Mouse (Mus musculus): Measurements from ENCODE around the gene Fgd5. TPM values are rescaled to one million over a fixed set of nuclear protein-coding genes. Genes with fewer than 3 reads are reported as not detected.
A peak's percentile ranks its signal among the peaks of the same experiment; 100 is the strongest.

Fgd5 gene
- total and polyA plus RNA-seq, 2 experiments from 2014 or later: 6.7 to 13.0 TPM

DNA sequence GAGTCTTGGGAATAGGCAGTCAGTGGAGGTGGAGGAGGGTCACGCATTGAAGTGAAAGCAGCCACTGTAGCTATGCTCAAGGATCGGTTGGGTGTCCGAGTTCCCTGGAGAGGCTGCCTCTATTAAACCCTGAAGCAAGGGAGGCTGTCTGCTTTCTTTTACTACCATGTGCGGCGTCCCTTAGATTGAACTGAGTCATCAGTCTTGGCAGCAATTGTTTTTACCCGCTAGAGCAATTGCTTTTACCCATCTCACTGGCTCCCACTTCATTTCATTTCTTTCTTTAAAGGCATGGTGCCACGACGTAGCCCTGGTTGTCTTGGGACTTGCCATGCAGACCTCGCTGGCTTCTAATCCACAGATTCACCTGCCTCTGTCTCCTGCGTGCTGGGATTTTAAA is 85.4 kb downstream of the Fgd5 start:
- ATAC-seq (no peak), DNase-seq (no peak)
- Histone ChIP-seq H3K4me1 (ENCODE audit: insufficient read depth) (no peaks in the 10 kb centered on the region), H3K27me3 (ENCODE audit: insufficient read depth, low read length) (no peaks in the 10 kb centered on the region), H3K4me3 (ENCODE audit: low read depth, low read length) (no peak overlapping the region), H3K27ac (ENCODE audit: low read depth, low read length) (no peak overlapping the region), H3K4me2 (ENCODE audit: low read depth) (no peak overlapping the region), H3K9ac (no peak overlapping the region), H3K9me3 (ENCODE audit: low read length) (no peaks in the 10 kb centered on the region), H3K36me3 (ENCODE audit: insufficient read depth) (no peaks in the 10 kb centered on the region)
- WGBS: 62% methylated on average over 10 of the region's 10 CpGs
- no peak for TF ChIP-seq CTCF (IDR thresholded peaks at IDR 0.05; ENCODE audit: low read depth)

DNA sequence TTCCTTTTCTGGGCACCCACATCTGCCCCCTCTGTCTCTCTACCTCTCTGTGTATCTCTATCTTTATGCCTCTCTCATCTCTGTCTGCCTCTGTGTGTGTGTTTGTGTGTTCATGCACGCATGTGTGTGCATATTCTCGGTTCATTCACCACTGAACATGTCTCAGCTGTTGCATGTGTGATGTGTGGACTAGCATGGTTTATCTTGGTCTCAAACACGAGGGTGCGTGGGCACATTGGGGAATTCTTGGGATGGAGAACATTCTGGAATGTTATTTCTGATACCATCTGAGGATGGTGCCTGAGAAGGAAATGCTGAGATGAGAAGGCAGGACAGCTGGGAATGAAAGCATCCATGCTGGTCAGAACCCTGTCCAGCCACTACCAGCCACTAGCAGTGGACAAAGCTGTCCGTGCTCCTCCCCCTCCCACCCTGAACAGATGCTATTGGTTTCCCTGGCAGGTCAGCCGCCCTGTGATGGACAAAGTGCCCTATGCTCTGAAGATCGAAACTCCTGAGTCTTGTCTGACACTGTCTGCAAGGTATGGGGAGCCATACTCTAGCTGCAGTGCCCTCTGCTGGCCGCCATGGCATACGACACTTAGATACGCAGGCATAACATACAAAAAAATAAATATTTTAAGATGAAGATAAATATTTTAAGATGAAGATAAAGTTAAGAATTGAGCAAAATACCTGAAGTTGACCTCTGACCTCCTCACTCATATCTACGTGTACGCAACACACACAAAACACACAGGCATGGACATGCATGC is 87.2 kb downstream of the Fgd5 start:
- H3K4me1 ChIP-seq (ENCODE audit: insufficient read depth): no peaks in the 10 kb centered on the region
- no peaks in the 10 kb centered on the region for H3K27me3 ChIP-seq (ENCODE audit: insufficient read depth, low read length)
- no peaks in the 10 kb centered on the region for H3K9me3 ChIP-seq (ENCODE audit: low read length)
- 53% methylated on average over 12 of the region's 12 CpGs for WGBS
- TF ChIP-seq CTCF (IDR thresholded peaks at IDR 0.05; ENCODE audit: low read depth): peak; percentile 78
- no peak overlapping the region for H3K27ac ChIP-seq (ENCODE audit: low read depth, low read length)
- H3K9ac ChIP-seq: no peak overlapping the region
- no peaks in the 10 kb centered on the region for H3K36me3 ChIP-seq (ENCODE audit: insufficient read depth)
- no peak overlapping the region for H3K4me3 ChIP-seq (ENCODE audit: low read depth, low read length)
- ATAC-seq (peak; percentile 52; the same call in 1 of the 2 replicates), DNase-seq (peak; percentile 78)
- no peak overlapping the region for H3K4me2 ChIP-seq (ENCODE audit: low read depth)

GRCm38 (mm10) chr6:92067146-92067790 is 88.6 kb downstream of the Fgd5 start:
- H3K27me3 ChIP-seq (ENCODE audit: insufficient read depth, low read length): no peaks in the 10 kb centered on the region
- H3K9me3 ChIP-seq (ENCODE audit: low read length): no peaks in the 10 kb centered on the region
- ATAC-seq: peak; percentile 90
- H3K36me3 ChIP-seq (ENCODE audit: insufficient read depth): no peaks in the 10 kb centered on the region
- H3K4me1 ChIP-seq (ENCODE audit: insufficient read depth): no peaks in the 10 kb centered on the region
- DNase-seq: peak; percentile 86
- 38% methylated on average over 16 of the region's 16 CpGs for WGBS
- TF ChIP-seq CTCF (IDR thresholded peaks at IDR 0.05; ENCODE audit: low read depth): peak; percentile 99
- no peak overlapping the region for H3K27ac ChIP-seq (ENCODE audit: low read depth, low read length)
- H3K4me3 ChIP-seq (ENCODE audit: low read depth, low read length): no peak overlapping the region
- H3K9ac ChIP-seq: no peak overlapping the region
- no peak overlapping the region for H3K4me2 ChIP-seq (ENCODE audit: low read depth)

DNA sequence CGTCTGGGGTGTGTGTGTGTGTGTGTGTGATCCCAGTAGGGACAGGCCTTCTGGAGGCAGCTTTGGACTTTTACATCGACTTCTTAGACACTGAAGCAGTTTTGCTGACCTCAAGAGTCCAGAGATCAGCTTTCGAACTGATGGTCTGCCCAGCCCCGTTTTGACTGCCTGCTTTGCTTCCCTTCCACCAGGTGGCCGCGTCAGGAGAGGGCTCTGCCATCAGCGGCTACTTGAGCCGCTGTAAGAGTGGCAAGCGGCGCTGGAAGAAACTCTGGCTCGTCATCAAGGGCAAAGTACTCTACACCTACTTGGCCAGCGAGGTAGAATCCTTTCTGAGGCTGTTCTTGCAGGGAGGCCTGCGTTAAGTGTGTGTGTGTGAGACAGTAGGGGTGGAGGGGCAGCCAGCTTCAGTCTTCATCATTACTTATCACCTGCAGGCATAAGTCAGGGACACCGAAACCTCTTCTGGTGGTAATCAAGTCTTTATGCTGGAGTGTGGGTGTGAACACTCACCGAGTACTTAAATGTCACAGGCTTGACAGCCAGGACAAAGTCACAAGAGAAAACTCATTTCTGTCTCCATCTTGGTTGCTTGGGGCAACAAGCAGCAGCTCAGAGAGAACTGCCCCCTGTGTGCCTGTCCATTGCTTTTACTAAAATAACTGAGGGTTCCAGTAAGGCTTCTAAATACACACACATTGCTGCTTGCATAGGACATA is 92.6 kb downstream of the Fgd5 start:
- H3K4me3 ChIP-seq (ENCODE audit: low read depth, low read length): no peak overlapping the region
- no peaks in the 10 kb centered on the region for H3K4me1 ChIP-seq (ENCODE audit: insufficient read depth)
- no peak overlapping the region for H3K27ac ChIP-seq (ENCODE audit: low read depth, low read length)
- no peaks in the 10 kb centered on the region for H3K27me3 ChIP-seq (ENCODE audit: insufficient read depth, low read length)
- TF ChIP-seq CTCF (IDR thresholded peaks at IDR 0.05; ENCODE audit: low read depth): peak; percentile 34
- no peaks in the 10 kb centered on the region for H3K9me3 ChIP-seq (ENCODE audit: low read length)
- ATAC-seq: no peak
- WGBS: 50% methylated on average over 15 of the region's 15 CpGs
- no peaks in the 10 kb centered on the region for H3K36me3 ChIP-seq (ENCODE audit: insufficient read depth)
- H3K4me2 ChIP-seq (ENCODE audit: low read depth): no peak overlapping the region
- DNase-seq: no peak
- H3K9ac ChIP-seq: no peak overlapping the region

- Histone ChIP-seq H3K27ac (ENCODE audit: low read depth, low read length) (no peak overlapping the region), H3K4me3 (ENCODE audit: low read depth, low read length) (no peak overlapping the region), H3K9me3 (ENCODE audit: low read length) (no peaks in the 10 kb centered on the region), H3K27me3 (ENCODE audit: insufficient read depth, low read length) (no peaks in the 10 kb centered on the region), H3K9ac (no peak overlapping the region), H3K4me2 (ENCODE audit: low read depth) (no peak overlapping the region), H3K4me1 (ENCODE audit: insufficient read depth) (0 out of 2 replicates have a peak, but pooled peaks cover 3% of the 10 kb centered on the region), H3K36me3 (ENCODE audit: insufficient read depth) (no peaks in the 10 kb centered on the region)
- ATAC-seq: no peak
- DNase-seq: no peak
- no peak for TF ChIP-seq CTCF (IDR thresholded peaks at IDR 0.05; ENCODE audit: low read depth)
- WGBS: 98% methylated on average over 2 of the region's 2 CpGs
Observed at GRCm38 (mm10) chr6:92080730-92081129, 102.1 kb downstream of the Fgd5 start.

DNA sequence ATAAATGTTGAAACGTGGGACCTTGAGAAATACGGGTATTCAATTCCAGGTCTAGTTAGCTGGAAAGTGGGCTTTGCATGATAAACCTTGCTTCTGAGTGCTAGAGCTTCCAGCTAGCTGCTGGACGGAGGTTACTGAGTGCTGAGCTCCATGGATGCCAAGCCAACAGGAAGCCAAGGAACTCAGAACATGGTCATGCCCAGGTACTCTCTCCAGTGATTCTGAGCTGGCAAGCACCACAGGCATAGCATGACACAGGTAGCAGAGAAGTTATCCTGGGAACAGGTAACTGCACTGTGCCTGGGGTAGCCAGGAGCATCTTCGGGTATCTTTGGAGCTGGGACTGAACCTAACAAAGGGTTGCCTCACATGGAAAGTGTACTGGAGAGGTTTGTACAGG is 104.1 kb downstream of the Fgd5 start:
- H3K4me1 ChIP-seq (ENCODE audit: insufficient read depth): 0 out of 2 replicates have a peak, but pooled peaks cover 3% of the 10 kb centered on the region
- H3K9me3 ChIP-seq (ENCODE audit: low read length): no peaks in the 10 kb centered on the region
- H3K4me2 ChIP-seq (ENCODE audit: low read depth): no peak overlapping the region
- no peak overlapping the region for H3K27ac ChIP-seq (ENCODE audit: low read depth, low read length)
- H3K4me3 ChIP-seq (ENCODE audit: low read depth, low read length): no peak overlapping the region
- DNase-seq (no peak), ATAC-seq (no peak)
- H3K36me3 ChIP-seq (ENCODE audit: insufficient read depth): no peaks in the 10 kb centered on the region
- WGBS: 82% methylated on average over 4 of the region's 4 CpGs
- TF ChIP-seq CTCF (IDR thresholded peaks at IDR 0.05; ENCODE audit: low read depth): no peak
- H3K27me3 ChIP-seq (ENCODE audit: insufficient read depth, low read length): no peaks in the 10 kb centered on the region
- H3K9ac ChIP-seq: no peak overlapping the region

Measured in forebrain, postnatal 0 days (tissue).